Mouse (Mus musculus) adrenal gland, postnatal 25 days (tissue): ENCODE data around the gene Cd82. TPM values are rescaled to one million over a fixed set of nuclear protein-coding genes. Genes with fewer than 3 reads are reported as not detected.

Experiments
- DNase-seq: peaks from one replicate; pipeline ENCODE4 v3.0.0; 2021; ENCODE audit warnings: mixed read lengths
- total RNA-seq: library from RNA; stranded (reverse); gene quantifications from 2 replicates; pipeline ENCODE4 v1.2.3, GENCODE M21; 2021

Gene Cd82
- total RNA-seq, 1 experiment from 2014 or later = 54.8 TPM

- DNase-seq = no peak
Measured at GRCm38 (mm10) chr2:93466314-93466713, 3.4 kb upstream of the Cd82 start.

GRCm38 (mm10) chr2:93461869-93462714 lies 848 bp downstream of the Cd82 start:
- DNase-seq = peak; percentile 98

- DNase-seq = no peak
Measured at GRCm38 (mm10) chr2:93460786-93461469, 2.0 kb downstream of the Cd82 start.

GRCm38 (mm10) chr2:93459208-93459920 lies 3.6 kb downstream of the Cd82 start:
- DNase-seq = no peak

GRCm38 (mm10) chr2:93458332-93459207 lies 4.4 kb downstream of the Cd82 start:
- DNase-seq = peak; percentile 12

- DNase-seq = peak; percentile 8
Measured at GRCm38 (mm10) chr2:93457426-93458130, 5.4 kb downstream of the Cd82 start.

GRCm38 (mm10) chr2:93456140-93456539 lies 6.8 kb downstream of the Cd82 start:
- peak; percentile 13 for DNase-seq

GRCm38 (mm10) chr2:93454817-93455591 lies 7.9 kb downstream of the Cd82 start:
- DNase-seq = peak; percentile 10

GRCm38 (mm10) chr2:93454334-93454733 lies 8.6 kb downstream of the Cd82 start:
- no peak for DNase-seq

GRCm38 (mm10) chr2:93453046-93453445 lies 9.9 kb downstream of the Cd82 start:
- no peak for DNase-seq

- DNase-seq = no peak
Measured at GRCm38 (mm10) chr2:93452506-93452905, 10.4 kb downstream of the Cd82 start.

GRCm38 (mm10) chr2:93452057-93452456 lies 10.9 kb downstream of the Cd82 start:
- DNase-seq = no peak

GRCm38 (mm10) chr2:93451219-93451938 lies 11.6 kb downstream of the Cd82 start:
- DNase-seq = no peak

GRCm38 (mm10) chr2:93450695-93451094 lies 12.2 kb downstream of the Cd82 start:
- no peak for DNase-seq

GRCm38 (mm10) chr2:93449657-93450056 lies 13.3 kb downstream of the Cd82 start:
- DNase-seq = no peak

GRCm38 (mm10) chr2:93448774-93449173 lies 14.2 kb downstream of the Cd82 start:
- DNase-seq = no peak

GRCm38 (mm10) chr2:93447500-93448249 lies 15.3 kb downstream of the Cd82 start:
- no peak for DNase-seq

- no peak for DNase-seq
Measured at GRCm38 (mm10) chr2:93446606-93447353, 16.2 kb downstream of the Cd82 start.
